Mouse (Mus musculus) C2C12 (cell line): ENCODE measurements around the gene Hist1h2bp.
"Not testable (repeated sequence)": the region's sequence is repeated elsewhere in the genome, so short reads cannot be mapped to it uniquely, and the experiment has no call there.

Experiments
- CTCF ChIP-seq: IDR thresholded peaks from one replicate; pipeline ENCODE4 v1.5.1; 2011; ENCODE audit not compliant: control insufficient read depth, insufficient read depth, insufficient read length
- MAX ChIP-seq: IDR thresholded peaks from one replicate; pipeline ENCODE4 v1.6.1; 2011; ENCODE audit warnings: mild to moderate bottlenecking, control low read depth

GRCm38 (mm10) chr13:21812092-21812491 is 24.8 kb downstream of the Hist1h2bp start:
- not testable (repeated sequence) for TF ChIP-seq CTCF, MAX
